Mouse (Mus musculus): Measurements from ENCODE around the gene Lhfp.

DNA sequence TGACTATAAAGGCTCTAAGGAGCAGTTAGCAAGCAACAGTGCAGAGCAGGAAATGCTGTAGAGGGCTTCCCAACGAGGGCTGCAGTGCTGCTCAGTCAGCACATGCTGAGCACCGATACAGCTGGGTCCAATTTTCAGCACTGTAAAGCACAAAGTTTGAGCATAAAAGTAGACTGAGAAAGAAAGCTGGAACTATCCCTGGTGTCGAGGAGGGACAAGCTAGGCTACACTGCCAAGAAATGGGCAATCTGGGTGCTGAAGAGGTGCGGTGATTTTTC lies 24.7 kb downstream of the Lhfp start:
- TF ChIP-seq CTCF (IDR thresholded peaks at IDR 0.05; ENCODE audit: low read depth, low read length) (no peak), POLR2A (IDR thresholded peaks at IDR 0.05; ENCODE audit: extremely low read depth, insufficient read depth, low read length) (no peak)
